Mouse (Mus musculus): ENCODE measurements around the gene Abcb8. TPM values are rescaled to one million over a fixed set of nuclear protein-coding genes. Genes with fewer than 3 reads are reported as not detected.
A peak's percentile ranks its signal among the peaks of the same experiment; 100 is the strongest.

The Abcb8 gene
- polyA plus RNA-seq, 1 experiment from 2014 or later = 48.7 TPM

GRCm38 (mm10) chr5:24423129-24424003 lies 29.9 kb downstream of the Abcb8 start, which contains the start of the genes Cdk5 and Slc4a2:
Gene Cdk5 (minus strand): TSS chr5:24423530.
Gene Slc4a2 (plus strand): TSS chr5:24423837.
- under 1% methylated on average over 46 of the region's 46 CpGs for WGBS
- Histone ChIP-seq H3K4me1 (peaks cover 48% of the 10 kb centered on the region), H3K9ac (replicated peaks) (peak within 1 kb of the TSS; percentile 84), H3K27me3 (no peaks in the 10 kb centered on the region), H3K36me3 (peaks cover 23% of the 10 kb centered on the region), H3K27ac (replicated peaks) (peak within 1 kb of the TSS; percentile 94), H3K4me2 (replicated peaks) (peak within 1 kb of the TSS; percentile 89), H3K4me3 (peak within 1 kb of the TSS; percentile 65), H3K9me3 (no peaks in the 10 kb centered on the region)
- peak; percentile 97 for ATAC-seq (replicated peaks)

GRCm38 (mm10) chr5:24424004-24424781 lies 30.7 kb downstream of the Abcb8 start:
- ATAC-seq (replicated peaks) = no peak; the same call in 1 of the 2 replicates
- WGBS = 11% methylated on average over 21 of the region's 21 CpGs
- H3K4me1 ChIP-seq = peaks cover 48% of the 10 kb centered on the region

GRCm38 (mm10) chr5:24424861-24425411 lies 31.5 kb downstream of the Abcb8 start:
- Histone ChIP-seq H3K36me3 (peaks cover 11% of the 10 kb centered on the region), H3K9ac (replicated peaks) (peak overlapping the region; percentile 63), H3K9me3 (no peaks in the 10 kb centered on the region), H3K4me3 (peak overlapping the region; percentile 65), H3K4me2 (replicated peaks) (peak overlapping the region; percentile 89), H3K27ac (replicated peaks) (peak overlapping the region; percentile 94), H3K27me3 (no peaks in the 10 kb centered on the region), H3K4me1 (peaks cover 48% of the 10 kb centered on the region)
- WGBS = 1% methylated on average over 60 of the region's 60 CpGs
- ATAC-seq (replicated peaks) = no peak

More at GRCm38 (mm10) chr5:24424004-24424781, 30.7 kb downstream of the Abcb8 start:
- H3K4me3 ChIP-seq = peak overlapping the region; percentile 65
- H3K27me3 ChIP-seq = no peaks in the 10 kb centered on the region
- peak overlapping the region; percentile 89 for H3K4me2 ChIP-seq (replicated peaks)
- H3K27ac ChIP-seq (replicated peaks) = peak overlapping the region; percentile 94
- H3K9ac ChIP-seq (replicated peaks) = peak overlapping the region; percentile 63
- H3K9me3 ChIP-seq = no peaks in the 10 kb centered on the region
- H3K36me3 ChIP-seq = peaks cover 18% of the 10 kb centered on the region

GRCm38 (mm10) chr5:24425421-24426036 lies 32.1 kb downstream of the Abcb8 start:
- Histone ChIP-seq H3K4me1 (peaks cover 48% of the 10 kb centered on the region), H3K4me2 (replicated peaks) (peak overlapping the region; percentile 89), H3K9me3 (no peaks in the 10 kb centered on the region), H3K27me3 (no peaks in the 10 kb centered on the region), H3K27ac (replicated peaks) (peak overlapping the region; percentile 18; the same call in 1 of the 2 replicates), H3K9ac (replicated peaks) (peak overlapping the region; percentile 63), H3K4me3 (peak overlapping the region; percentile 65), H3K36me3 (peaks cover 6% of the 10 kb centered on the region)
- ATAC-seq (replicated peaks) = no peak
- WGBS = under 1% methylated on average over 26 of the region's 30 CpGs

GRCm38 (mm10) chr5:24426037-24426432 lies 32.6 kb downstream of the Abcb8 start:
- Histone ChIP-seq H3K9me3 (no peaks in the 10 kb centered on the region), H3K36me3 (peaks cover 2% of the 10 kb centered on the region; the same call in 1 of the 2 replicates), H3K4me3 (peak overlapping the region; percentile 65), H3K4me2 (replicated peaks) (peak overlapping the region; percentile 89), H3K27me3 (no peaks in the 10 kb centered on the region), H3K27ac (replicated peaks) (no peak overlapping the region), H3K9ac (replicated peaks) (peak overlapping the region; percentile 63; the same call in 1 of the 2 replicates), H3K4me1 (peaks cover 48% of the 10 kb centered on the region)
- 1% methylated on average over 10 of the region's 10 CpGs for WGBS
- ATAC-seq (replicated peaks) = no peak

GRCm38 (mm10) chr5:24426556-24427284 lies 33.3 kb downstream of the Abcb8 start:
- Histone ChIP-seq H3K27me3 (no peaks in the 10 kb centered on the region), H3K36me3 (peaks cover 8% of the 10 kb centered on the region; the same call in 1 of the 2 replicates), H3K27ac (replicated peaks) (no peak overlapping the region), H3K4me2 (replicated peaks) (peak overlapping the region; percentile 89; the same call in 1 of the 2 replicates), H3K9me3 (no peaks in the 10 kb centered on the region), H3K9ac (replicated peaks) (no peak overlapping the region), H3K4me1 (peaks cover 48% of the 10 kb centered on the region), H3K4me3 (peak overlapping the region; percentile 65; the same call in 1 of the 2 replicates)
- ATAC-seq (replicated peaks) = no peak
- 14% methylated on average over 9 of the region's 9 CpGs for WGBS

- no peaks in the 10 kb centered on the region for H3K9me3 ChIP-seq
- H3K4me2 ChIP-seq (replicated peaks) = no peak overlapping the region
- peaks cover 10% of the 10 kb centered on the region; the same call in 1 of the 2 replicates for H3K36me3 ChIP-seq
- peaks cover 43% of the 10 kb centered on the region for H3K4me1 ChIP-seq
- no peak for ATAC-seq (replicated peaks)
- H3K27me3 ChIP-seq = no peaks in the 10 kb centered on the region
- H3K27ac ChIP-seq (replicated peaks) = no peak overlapping the region
- H3K4me3 ChIP-seq = no peak overlapping the region
- H3K9ac ChIP-seq (replicated peaks) = no peak overlapping the region
- WGBS = 10% methylated on average over 12 of the region's 12 CpGs
Measured at GRCm38 (mm10) chr5:24427285-24427633, 33.8 kb downstream of the Abcb8 start.

GRCm38 (mm10) chr5:24427981-24428402 lies 34.5 kb downstream of the Abcb8 start:
- Histone ChIP-seq H3K9me3 (no peaks in the 10 kb centered on the region), H3K36me3 (peaks cover 13% of the 10 kb centered on the region; the same call in 1 of the 2 replicates), H3K4me2 (replicated peaks) (no peak overlapping the region), H3K27ac (replicated peaks) (no peak overlapping the region), H3K4me1 (peaks cover 36% of the 10 kb centered on the region), H3K27me3 (no peaks in the 10 kb centered on the region), H3K9ac (replicated peaks) (no peak overlapping the region), H3K4me3 (no peak overlapping the region)
- ATAC-seq (replicated peaks) = no peak
- 9% methylated on average over 15 of the region's 15 CpGs for WGBS

GRCm38 (mm10) chr5:24428596-24428995 lies 35.1 kb downstream of the Abcb8 start:
- no peak overlapping the region for H3K4me2 ChIP-seq (replicated peaks)
- peaks cover 17% of the 10 kb centered on the region; the same call in 1 of the 2 replicates for H3K36me3 ChIP-seq
- H3K4me1 ChIP-seq = peaks cover 35% of the 10 kb centered on the region
- H3K4me3 ChIP-seq = no peak overlapping the region
- H3K9ac ChIP-seq (replicated peaks) = no peak overlapping the region
- H3K27me3 ChIP-seq = no peaks in the 10 kb centered on the region
- 21% methylated on average over 9 of the region's 9 CpGs for WGBS
- no peak overlapping the region for H3K27ac ChIP-seq (replicated peaks)
- H3K9me3 ChIP-seq = no peaks in the 10 kb centered on the region
- no peak for ATAC-seq (replicated peaks)

- H3K27me3 ChIP-seq = no peaks in the 10 kb centered on the region
- H3K4me1 ChIP-seq = no peaks in the 10 kb centered on the region
- H3K4me2 ChIP-seq (replicated peaks) = no peak overlapping the region
- peaks cover 24% of the 10 kb centered on the region for H3K36me3 ChIP-seq
- no peak overlapping the region for H3K27ac ChIP-seq (replicated peaks)
- no peak overlapping the region for H3K9ac ChIP-seq (replicated peaks)
- H3K4me3 ChIP-seq = no peak overlapping the region
- no peak for ATAC-seq (replicated peaks)
- no peaks in the 10 kb centered on the region for H3K9me3 ChIP-seq
- WGBS = 92% methylated on average over 8 of the region's 8 CpGs
Measured at GRCm38 (mm10) chr5:24433993-24434392, 40.5 kb downstream of the Abcb8 start.

GRCm38 (mm10) chr5:24441187-24441586 lies 47.7 kb downstream of the Abcb8 start:
- Histone ChIP-seq H3K36me3 (peaks cover 25% of the 10 kb centered on the region), H3K4me2 (replicated peaks) (no peak overlapping the region), H3K4me1 (peaks cover 17% of the 10 kb centered on the region), H3K27me3 (no peaks in the 10 kb centered on the region), H3K9ac (replicated peaks) (no peak overlapping the region), H3K9me3 (no peaks in the 10 kb centered on the region), H3K4me3 (no peak overlapping the region), H3K27ac (replicated peaks) (no peak overlapping the region)
- 90% methylated on average over 8 of the region's 8 CpGs for WGBS
- no peak for ATAC-seq (replicated peaks)
